Mouse (Mus musculus) heart, adult 2 months (tissue): ENCODE data around the gene Anxa11.

Experiments
- CTCF ChIP-seq: fragments of 200-600 bp; IDR thresholded peaks from 2 replicates; pipeline ENCODE4 v1.8.1; 2022; ENCODE audit warnings: antibody characterized with exemption, mild to moderate bottlenecking, moderate library complexity
- EP300 ChIP-seq: fragments of 200-500 bp; IDR thresholded peaks from 2 replicates; pipeline ENCODE4 v1.6.1; 2011; ENCODE audit warnings: low read depth, low read length, control low read depth; ENCODE audit not compliant: insufficient read depth
- POLR2A ChIP-seq: fragments of 200-500 bp; IDR thresholded peaks from 2 replicates; pipeline ENCODE4 v1.6.1; 2011; ENCODE audit warnings: mild to moderate bottlenecking, low read depth, low read length, control low read depth; ENCODE audit not compliant: insufficient read depth

- TF ChIP-seq CTCF (peak; percentile 98), POLR2A (0 out of 2 replicates have a peak, but pooled peaks have one; percentile 20), EP300 (peak; percentile 96; the same call in 1 of the 2 replicates)
Observed at GRCm38 (mm10) chr14:25800166-25800960, 41.6 kb upstream of the Anxa11 start.
